Mouse (Mus musculus) hindbrain, postnatal 0 days (tissue): ENCODE results near the gene Gm4969. TPM values are rescaled to one million over a fixed set of nuclear protein-coding genes. Genes with fewer than 3 reads are reported as not detected.

Experiments used
- ATAC-seq: fragments of 200-750 bp; cut with Nextera tagmentation; 2 replicates; pipeline ENCODE4 v1.8.0; 2017; ENCODE audit warnings: mild to moderate bottlenecking, moderate TSS enrichment, moderate library complexity
- DNase-seq: peaks from one replicate; pipeline ENCODE4 v3.0.0-alpha.2; 2015; ENCODE audit warnings: low spot score
- H3K27ac ChIP-seq: fragments of 300-500 bp; sonication (generic); 2 replicates; pipeline ENCODE4 v1.5.1; 2014; ENCODE audit warnings: mild to moderate bottlenecking
- H3K27me3 ChIP-seq: fragments of 300-500 bp; sonication (generic); 2 replicates; pipeline ENCODE4 v1.6.1; 2014; ENCODE audit warnings: low read length, mixed read lengths; ENCODE audit not compliant: insufficient read depth
- H3K36me3 ChIP-seq: fragments of 300-500 bp; sonication (generic); 2 replicates; pipeline ENCODE4 v1.6.1; 2014; ENCODE audit warnings: low read length, mixed read lengths; ENCODE audit not compliant: insufficient read depth
- H3K4me1 ChIP-seq: fragments of 300-500 bp; sonication (generic); 2 replicates; pipeline ENCODE4 v1.6.1; 2014; ENCODE audit warnings: antibody characterized with exemption, low read length, mixed read lengths; ENCODE audit not compliant: insufficient read depth
- H3K4me2 ChIP-seq: fragments of 300-500 bp; sonication (generic); 2 replicates; pipeline ENCODE4 v1.6.1; 2014; ENCODE audit warnings: low read depth, mild to moderate bottlenecking, low read length, moderate library complexity, mixed read lengths
- H3K4me3 ChIP-seq: fragments of 300-500 bp; sonication (generic); 2 replicates; pipeline ENCODE4 v1.5.1; 2014; ENCODE audit warnings: low read length
- H3K9ac ChIP-seq: fragments of 300-500 bp; sonication (generic); replicated peaks from 2 replicates; pipeline ENCODE4 v1.6.1; 2014; ENCODE audit warnings: mild to moderate bottlenecking, low read length, moderate library complexity, mixed read lengths
- H3K9me3 ChIP-seq: fragments of 300-500 bp; sonication (generic); 2 replicates; pipeline ENCODE4 v1.6.1; 2016; ENCODE audit warnings: low read length, mixed read lengths
- CTCF ChIP-seq: IDR thresholded peaks from 2 replicates; pipeline ENCODE4 v1.5.1; 2016; ENCODE audit warnings: antibody characterized with exemption, control low read depth, low read depth
- WGBS: fragments of 180-500 bp; shearing (Covaris S2); extraction: QIAGEN DNeasy Blood & Tissue Kit; methylation state at CpG from one replicate; pipeline ENCODE4 v1.1.7; 2014; 5-methylcytosine and 5-hydroxymethylcytosine counted together
- polyA plus RNA-seq: library from polyadenylated mRNA; unstranded; fragments of >200 nt; fragmentation: Nextera tagmentation; extraction: Ambion mirVana; gene quantifications from 2 replicates; pipeline ENCODE4 v1.2.1, GENCODE M21; 2015
- total RNA-seq: library from RNA; depleted of rRNA; stranded (reverse); fragments of >200 nt; gene quantifications from 2 replicates; pipeline ENCODE4 v1.2.3, GENCODE M21; 2014

The Gm4969 gene
- total and polyA plus RNA-seq, 2 experiments from 2014 or later: 6.3 to 7.9 TPM

- Histone ChIP-seq H3K9ac (no peak overlapping the region), H3K9me3 (no peaks in the 10 kb centered on the region), H3K4me2 (no peak overlapping the region), H3K27me3 (no peaks in the 10 kb centered on the region), H3K4me3 (no peak overlapping the region), H3K36me3 (no peaks in the 10 kb centered on the region), H3K27ac (no peak overlapping the region), H3K4me1 (no peaks in the 10 kb centered on the region; the same call in 1 of the 2 replicates)
- ATAC-seq (no peak), DNase-seq (no peak)
- no peak for TF ChIP-seq CTCF
- WGBS: 83% methylated on average over 5 of the region's 5 CpGs
Measured at GRCm38 (mm10) chr7:19127744-19128143, 9.6 kb upstream of the Gm4969 start.

DNA sequence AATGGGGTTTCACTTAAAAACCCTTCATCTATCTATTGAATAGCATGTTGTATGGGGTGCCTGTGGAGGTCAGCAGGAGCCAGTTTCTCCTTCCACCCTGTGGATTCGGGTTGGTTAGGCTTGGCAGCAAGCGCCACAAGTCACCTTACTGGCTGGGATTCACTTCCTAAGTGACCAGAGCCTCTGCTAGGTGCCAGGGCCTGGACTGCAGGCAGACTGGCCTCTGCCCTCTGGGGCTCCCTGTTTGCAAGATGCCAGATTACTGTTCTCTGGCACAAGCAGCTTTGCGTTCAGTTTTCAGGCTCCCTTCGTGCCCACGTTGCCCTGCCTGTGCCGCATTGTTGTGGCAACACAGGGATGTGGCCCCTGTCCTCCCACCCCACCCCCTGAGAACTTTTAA, 6.5 kb upstream of the Gm4969 start:
- no peak for DNase-seq
- no peak overlapping the region for H3K4me3 ChIP-seq
- whole genome bisulfite sequencing: 87% methylated on average over 6 of the region's 6 CpGs
- no peak overlapping the region for H3K27ac ChIP-seq
- no peak overlapping the region for H3K4me2 ChIP-seq
- H3K9ac ChIP-seq: no peak overlapping the region
- H3K36me3 ChIP-seq: no peaks in the 10 kb centered on the region
- H3K9me3 ChIP-seq: no peaks in the 10 kb centered on the region
- no peak for TF ChIP-seq CTCF
- peaks cover 9% of the 10 kb centered on the region for H3K4me1 ChIP-seq
- no peaks in the 10 kb centered on the region for H3K27me3 ChIP-seq
- ATAC-seq: no peak

- no peaks in the 10 kb centered on the region for H3K9me3 ChIP-seq
- no peaks in the 10 kb centered on the region for H3K36me3 ChIP-seq
- H3K4me3 ChIP-seq: no peak overlapping the region
- H3K27ac ChIP-seq: no peak overlapping the region
- H3K4me2 ChIP-seq: no peak overlapping the region
- H3K4me1 ChIP-seq: peaks cover 16% of the 10 kb centered on the region
- no peaks in the 10 kb centered on the region for H3K27me3 ChIP-seq
- DNase-seq: no peak
- no peak for TF ChIP-seq CTCF
- ATAC-seq: no peak
- 82% methylated on average over 4 of the region's 4 CpGs for WGBS
- no peak overlapping the region for H3K9ac ChIP-seq
Measured at GRCm38 (mm10) chr7:19121686-19122085, 3.5 kb upstream of the Gm4969 start.

DNA sequence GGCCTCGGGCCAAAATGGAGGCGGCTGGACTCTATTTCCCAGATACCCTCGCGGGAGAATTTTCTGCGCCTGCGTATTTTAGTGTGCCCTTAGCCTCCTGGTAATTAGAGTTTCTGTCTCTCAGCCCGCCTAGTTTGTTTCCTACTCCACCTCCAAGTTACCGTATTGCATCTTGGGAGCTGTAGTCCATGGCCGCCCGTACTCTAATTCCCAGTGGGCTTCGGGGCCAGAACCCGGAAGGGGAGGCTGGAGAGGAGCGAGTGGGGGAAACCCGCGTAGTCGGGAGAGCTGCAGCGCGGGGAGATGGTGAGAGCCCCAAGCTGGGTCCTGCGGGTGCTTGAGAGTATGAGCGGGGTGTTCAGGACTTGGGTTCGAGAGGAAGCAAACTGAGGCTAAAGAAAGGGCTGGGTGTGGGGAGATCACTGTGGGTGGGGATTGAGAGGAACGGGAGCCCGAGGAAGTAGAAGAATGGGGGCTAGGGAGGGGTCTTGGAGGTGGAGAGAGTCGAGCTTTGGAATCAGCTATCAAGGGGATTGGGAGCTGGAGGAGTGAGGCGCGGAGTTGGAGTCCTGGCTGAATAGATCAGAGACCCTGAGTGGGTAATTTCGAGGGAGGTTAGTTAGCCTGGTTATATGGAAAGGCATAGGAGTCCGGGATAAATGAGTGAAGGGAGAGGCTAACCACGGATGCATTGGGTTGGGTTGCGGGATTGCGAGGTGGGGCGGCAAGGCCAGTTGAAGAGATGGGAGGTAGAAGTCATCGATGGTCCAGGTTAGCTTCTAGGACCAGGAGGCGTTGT, 1.7 kb upstream of the Gm4969 start, which contains the start of gene Fbxo46:
Gene Fbxo46, plus strand, starts transcription at position 229 of the 799 bp plus-strand sequence.
- Histone ChIP-seq H3K4me1 (peaks cover 16% of the 10 kb centered on the region), H3K9ac (peak within 1 kb of the TSS; percentile 82)
- WGBS: 3% methylated on average over 34 of the region's 34 CpGs

GRCm38 (mm10) chr7:19119083-19119482, 915 bp upstream of the Gm4969 start:
- DNase-seq (no peak), ATAC-seq (no peak)
- Histone ChIP-seq H3K27ac (0 out of 2 replicates have a peak overlapping the region, but pooled peaks have one; percentile 62), H3K36me3 (no peaks in the 10 kb centered on the region), H3K4me2 (no peak overlapping the region), H3K9ac (no peak overlapping the region), H3K9me3 (no peaks in the 10 kb centered on the region), H3K4me1 (peaks cover 16% of the 10 kb centered on the region), H3K4me3 (no peak overlapping the region), H3K27me3 (no peaks in the 10 kb centered on the region)
- 92% methylated on average over 8 of the region's 8 CpGs for WGBS
- no peak for TF ChIP-seq CTCF

More for the DNA sequence above, 1.7 kb upstream of the Gm4969 start, which contains the start of gene Fbxo46:
- H3K4me3 ChIP-seq: peak within 1 kb of the TSS; percentile 74
- peak within 1 kb of the TSS; percentile 62 for H3K27ac ChIP-seq
- peak; percentile 94 for ATAC-seq
- no peaks in the 10 kb centered on the region for H3K36me3 ChIP-seq
- H3K9me3 ChIP-seq: no peaks in the 10 kb centered on the region
- peak; percentile 99 for DNase-seq
- no peak; the same call in 1 of the 2 replicates for TF ChIP-seq CTCF
- no peaks in the 10 kb centered on the region for H3K27me3 ChIP-seq
- H3K4me2 ChIP-seq: peak within 1 kb of the TSS; percentile 76

GRCm38 (mm10) chr7:19109565-19109964, 8.6 kb downstream of the Gm4969 start:
- Histone ChIP-seq H3K4me3 (no peak overlapping the region), H3K9me3 (no peaks in the 10 kb centered on the region), H3K27me3 (no peaks in the 10 kb centered on the region), H3K36me3 (no peaks in the 10 kb centered on the region), H3K27ac (no peak overlapping the region), H3K4me1 (no peaks in the 10 kb centered on the region), H3K9ac (no peak overlapping the region), H3K4me2 (no peak overlapping the region)
- 90% methylated on average over 1 of the region's 1 CpGs for WGBS
- TF ChIP-seq CTCF: no peak
- no peak for ATAC-seq
- DNase-seq: no peak

DNA sequence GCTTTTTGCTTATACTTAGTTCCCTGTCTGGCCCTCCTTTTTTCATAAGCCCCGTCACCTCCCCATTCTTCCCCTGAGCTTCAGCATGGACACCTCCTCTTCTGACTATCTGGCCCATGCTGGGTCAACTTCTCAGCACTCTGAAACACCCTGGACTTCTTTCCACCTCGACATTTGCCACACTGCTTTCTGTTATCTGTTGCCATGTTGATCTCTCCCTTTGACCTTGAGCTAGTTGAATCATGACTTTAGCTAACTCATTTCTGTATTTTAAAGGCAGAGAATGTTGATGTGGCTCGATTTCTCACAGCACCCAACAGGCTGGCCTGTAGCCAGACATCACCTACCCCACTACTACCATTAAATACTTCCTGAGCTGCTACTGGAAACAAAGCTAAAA, 10.7 kb downstream of the Gm4969 start:
- WGBS: 62% methylated on average over 3 of the region's 3 CpGs
- H3K4me2 ChIP-seq: no peak overlapping the region
- ATAC-seq (no peak), DNase-seq (no peak)
- no peak overlapping the region for H3K9ac ChIP-seq
- H3K4me3 ChIP-seq: no peak overlapping the region
- H3K4me1 ChIP-seq: no peaks in the 10 kb centered on the region
- no peaks in the 10 kb centered on the region for H3K36me3 ChIP-seq
- TF ChIP-seq CTCF: no peak
- H3K9me3 ChIP-seq: peaks cover 3% of the 10 kb centered on the region; the same call in 1 of the 2 replicates
- H3K27ac ChIP-seq: no peak overlapping the region
- H3K27me3 ChIP-seq: no peaks in the 10 kb centered on the region
